Mouse (Mus musculus) mesoderm, embryonic 11.5 days (tissue): ENCODE measurements at regions not wholly inside any gene's neighbourhood (a gene's known extent, or its start where the extent isn't known, plus 50 kb on each side); places are given as distances from the start of the nearest gene placed in this dataset.

Experiments used
- DNase-seq: peaks from one replicate; pipeline ENCODE4 v3.0.0-alpha.2; 2012; ENCODE audit warnings: low read depth, low spot score

DNA sequence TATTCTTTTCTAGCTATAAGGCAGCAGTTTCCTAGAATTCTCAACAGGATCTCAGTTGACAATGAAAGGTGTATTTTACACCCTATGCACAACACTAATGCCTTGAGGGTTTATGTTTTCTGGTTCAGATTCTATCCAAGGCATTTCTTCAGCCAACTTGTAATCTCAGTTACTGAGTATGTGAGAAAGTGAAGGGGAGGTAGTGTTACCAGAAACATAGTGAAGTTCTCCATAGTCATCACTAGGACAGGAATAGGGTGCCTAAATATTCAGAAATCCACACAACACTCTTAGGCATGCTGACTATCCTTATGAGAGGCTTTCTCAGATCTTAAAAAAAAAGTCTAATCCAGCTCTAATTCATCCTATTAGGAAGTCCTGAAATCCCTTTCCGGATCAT, 1228.2 kb upstream of the Cntnap5a start:
- DNase-seq = no peak

- no peak for DNase-seq
These were observed 1188.1 kb upstream of the Cntnap5a start for GRCm38 (mm10) chr1:114496455-114496854.

- DNase-seq = no peak
These were observed 1168.8 kb upstream of the Cntnap5a start for GRCm38 (mm10) chr1:114515709-114516108.

DNA sequence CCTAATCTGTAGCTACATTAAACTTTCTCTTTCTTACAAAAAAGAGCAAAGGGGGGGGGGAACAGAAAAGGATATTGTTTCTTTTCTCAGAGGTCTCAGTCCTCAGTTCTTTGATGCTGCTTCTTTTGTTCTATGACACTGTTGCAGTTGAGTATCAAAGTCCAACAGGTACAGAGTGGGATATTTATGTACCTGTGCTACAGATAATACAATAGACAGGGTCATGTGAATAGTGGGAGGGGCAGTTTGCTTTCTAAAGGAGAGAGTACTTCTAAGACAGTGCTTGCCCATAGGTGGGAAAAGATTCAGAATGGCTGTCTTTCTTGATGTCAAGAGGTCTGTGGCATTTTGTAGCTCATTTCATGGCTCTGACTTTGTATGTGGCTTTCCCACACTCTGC, 1164.7 kb upstream of the Cntnap5a start:
- DNase-seq = no peak

DNA sequence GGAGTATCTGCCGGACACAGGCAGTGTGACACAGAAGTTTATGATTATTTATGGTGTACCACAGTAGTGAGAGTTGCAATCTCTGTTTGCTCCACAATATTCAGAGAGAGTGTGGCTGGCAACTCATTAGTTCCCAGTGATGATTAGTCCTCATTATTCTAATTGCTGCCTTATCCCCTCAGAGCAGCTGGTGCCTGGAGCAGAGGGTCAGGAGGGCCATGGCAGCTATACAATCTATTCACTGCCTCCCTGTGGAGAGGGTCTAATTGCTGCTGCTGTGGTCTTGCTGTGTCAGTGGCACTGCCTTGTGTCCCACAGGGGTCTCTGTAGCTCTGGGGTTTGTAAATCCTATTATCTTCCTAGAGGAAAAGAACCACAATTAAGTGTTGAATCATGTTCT, 1156.0 kb upstream of the Cntnap5a start:
- DNase-seq = peak; percentile 8

DNA sequence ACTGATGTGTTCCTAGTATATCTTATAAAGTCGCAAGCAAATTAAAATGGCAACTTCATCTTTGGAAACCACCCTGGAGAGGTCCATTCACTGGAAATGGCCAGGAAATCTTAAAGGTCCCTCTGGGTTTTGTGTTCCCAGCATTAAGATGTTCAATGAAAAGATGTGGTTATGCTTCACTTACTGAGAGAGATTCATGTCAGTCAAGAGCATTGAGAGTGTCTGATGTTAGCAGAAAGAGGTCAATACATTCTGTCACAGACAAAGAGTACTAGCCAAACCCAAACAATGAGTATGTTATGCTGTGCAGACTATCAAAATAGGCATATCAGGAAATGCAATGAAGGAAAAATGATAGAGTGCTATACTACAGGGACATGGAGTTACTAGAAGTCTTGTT, 1150.7 kb upstream of the Cntnap5a start:
- no peak for DNase-seq

GRCm38 (mm10) chr1:114546997-114547396, 1137.6 kb upstream of the Cntnap5a start:
- DNase-seq = no peak

- no peak for DNase-seq
These were observed 1131.8 kb upstream of the Cntnap5a start for GRCm38 (mm10) chr1:114552719-114553118.

DNA sequence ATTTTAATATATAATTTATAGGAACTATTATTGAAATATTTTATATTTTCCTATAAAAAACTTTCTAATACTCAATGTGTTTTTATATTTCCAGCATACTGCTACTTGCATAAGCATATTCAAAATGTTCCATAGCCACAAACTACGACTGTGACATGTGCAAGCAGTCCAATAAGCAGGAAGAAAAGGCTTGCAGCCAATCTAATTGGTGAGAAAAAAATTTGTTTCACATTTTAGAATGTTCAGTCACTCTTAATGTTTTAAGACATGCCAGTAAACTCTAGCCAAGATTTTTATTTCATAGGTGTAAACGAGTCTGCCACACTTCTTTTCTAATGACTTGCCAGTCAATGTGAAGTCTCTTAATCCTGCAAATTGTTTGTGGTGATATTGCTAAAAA, 1130.1 kb upstream of the Cntnap5a start:
- DNase-seq = no peak
